Mouse (Mus musculus) bone marrow, adult 2 months (tissue): ENCODE measurements around the gene Krt24.

Source experiments
- CTCF ChIP-seq: fragments of 200-500 bp; IDR thresholded peaks from 2 replicates; pipeline ENCODE4 v1.5.1; 2011; ENCODE audit warnings: low read length, control low read depth; ENCODE audit not compliant: control insufficient read depth, insufficient read depth
- POLR2A ChIP-seq: fragments of 200-500 bp; IDR thresholded peaks from 2 replicates; pipeline ENCODE4 v1.6.1; 2011; ENCODE audit warnings: low read depth, mild to moderate bottlenecking, control low read depth, low read length, borderline replicate concordance; ENCODE audit not compliant: control insufficient read depth

DNA sequence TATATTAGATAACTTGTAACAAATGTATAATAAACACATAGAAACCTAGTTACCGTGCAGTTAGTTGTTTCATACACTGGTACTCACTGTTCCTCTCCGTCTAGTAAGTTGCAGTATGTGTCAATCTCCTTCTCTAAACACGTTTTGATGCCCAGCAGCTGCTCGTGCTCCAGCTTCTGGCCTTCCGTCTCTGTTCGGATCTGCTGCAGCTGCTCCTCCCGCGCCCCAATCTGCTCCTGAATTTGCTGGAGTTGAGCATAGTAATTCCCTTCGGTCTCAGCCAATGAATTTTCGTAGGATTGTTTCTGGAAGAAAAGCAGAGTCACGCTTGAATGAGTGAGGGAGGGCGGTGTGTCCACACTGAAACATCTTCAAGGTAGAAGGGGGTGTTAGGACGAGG, 48.4 kb upstream of the Krt24 start:
- no peak for TF ChIP-seq CTCF
- no peak for TF ChIP-seq POLR2A
